Comparison of ENCODE assay signal across 20 mouse cellular contexts in genomic region chr10:80056506-80056905, GRCm38 (mm10). TPM values are rescaled to one million over a fixed set of nuclear protein-coding genes. Genes with fewer than 3 reads are reported as not detected.
A peak's percentile ranks its signal among the peaks of the same experiment; 100 is the strongest.
DNase-seq lines count a peak whose midpoint lies in the region; ATAC-seq and TF ChIP-seq lines count a peak whose summit lies in the region.
"Had no signal": no experiment of that assay in that cellular context is flagged by ENCODE, and none has a peak within 500 bp of the region (broad histone marks: within the 10 kb centered on the region; RNA-seq: fewer than 3 reads in every experiment).

No protein-coding gene starts in this region.

- H3K9ac ChIP-seq in heart, embryonic 12.5 days = no peak overlapping the region
- H3K9ac ChIP-seq in intestine, embryonic 16.5 days (ENCODE audit: low read depth, low read length) = peak overlapping the region; percentile 35; the same call in 1 of the 2 replicates
- H3K9ac ChIP-seq in forebrain, embryonic 11.5 days (ENCODE audit: low read length) = no peak overlapping the region
- H3K9ac ChIP-seq: embryonic facial prominence, embryonic 12.5 days; limb, embryonic 12.5 days; midbrain, embryonic 15.5 days had no signal

- H3K4me3 ChIP-seq in heart, embryonic 12.5 days = no peak overlapping the region
- H3K4me3 ChIP-seq in lung, adult 2 months (replicated peaks; ENCODE audit: extremely low read depth, low read depth, low read length) = no peak overlapping the region
- H3K4me3 ChIP-seq in intestine, embryonic 16.5 days (ENCODE audit: low read length) = no peak overlapping the region; the same call in 1 of the 2 replicates
- H3K4me3 ChIP-seq in small intestine, adult 2 months (ENCODE audit: low read depth, low read length) = peak overlapping the region; percentile 46
- H3K4me3 ChIP-seq in forebrain, embryonic 11.5 days (ENCODE audit: low read depth, low read length) = no peak overlapping the region
- H3K4me3 ChIP-seq: embryonic facial prominence, embryonic 12.5 days; forebrain, embryonic 10.5 days; limb, embryonic 12.5 days; midbrain, embryonic 15.5 days had no signal

- H3K27me3 ChIP-seq in heart, embryonic 12.5 days (replicated peaks) = no peaks in the 10 kb centered on the region
- no peaks in the 10 kb centered on the region for H3K27me3 ChIP-seq in intestine, embryonic 16.5 days (replicated peaks; ENCODE audit: control insufficient read depth, insufficient read depth, low read length)
- H3K27me3 ChIP-seq in small intestine, adult 2 months (ENCODE audit: control insufficient read depth, insufficient read depth, low read length) = no peaks in the 10 kb centered on the region
- H3K27me3 ChIP-seq in forebrain, embryonic 11.5 days (ENCODE audit: control insufficient read depth, insufficient read depth, low read length) = no peaks in the 10 kb centered on the region
- H3K27me3 ChIP-seq: embryonic facial prominence, embryonic 12.5 days; limb, embryonic 12.5 days; midbrain, embryonic 15.5 days; Patski had no signal

- peaks cover 62% of the 10 kb centered on the region for H3K36me3 ChIP-seq in heart, embryonic 12.5 days
- H3K36me3 ChIP-seq in intestine, embryonic 16.5 days (ENCODE audit: control insufficient read depth, insufficient read depth, low read length) = peaks cover 16% of the 10 kb centered on the region
- peaks cover 56% of the 10 kb centered on the region for H3K36me3 ChIP-seq in small intestine, adult 2 months (ENCODE audit: control insufficient read depth, insufficient read depth, low read length)
- H3K36me3 ChIP-seq in forebrain, embryonic 11.5 days (ENCODE audit: control insufficient read depth, insufficient read depth, low read length) = no peaks in the 10 kb centered on the region; the same call in 1 of the 2 replicates

- TF ChIP-seq POLR2A in lung, adult 2 months (IDR thresholded peaks at IDR 0.05; ENCODE audit: borderline replicate concordance, extremely low read depth, low read depth, low read length) = peak; percentile 22; the same call in 1 of the 2 replicates
- TF ChIP-seq POLR2A in small intestine, adult 2 months (IDR thresholded peaks at IDR 0.05; ENCODE audit: low read depth, low read length) = no peak

- ATAC-seq in heart, embryonic 12.5 days (ENCODE audit: insufficient number of reproducible peaks, low FRiP score) = no peak
- no peak for ATAC-seq in intestine, embryonic 16.5 days
- no peak for ATAC-seq in forebrain, embryonic 11.5 days (replicated peaks; ENCODE audit: low FRiP score)
- ATAC-seq: midbrain, embryonic 15.5 days; Patski had no signal

- H3K9me3 ChIP-seq in heart, embryonic 12.5 days (replicated peaks) = no peaks in the 10 kb centered on the region
- no peaks in the 10 kb centered on the region for H3K9me3 ChIP-seq in intestine, embryonic 16.5 days (ENCODE audit: control insufficient read depth, low read length)
- H3K9me3 ChIP-seq in forebrain, embryonic 11.5 days (ENCODE audit: control insufficient read depth, low read length) = no peaks in the 10 kb centered on the region
- H3K9me3 ChIP-seq: embryonic facial prominence, embryonic 12.5 days; forebrain, embryonic 10.5 days; limb, embryonic 12.5 days; midbrain, embryonic 15.5 days had no signal

- peak; percentile 91 for DNase-seq in heart, adult 11 months
- DNase-seq in lung, adult 2 months = no peak
- no peak for DNase-seq in lung, adult 18-20 months
- DNase-seq in forebrain, embryonic 11.5 days (ENCODE audit: low spot score) = no peak
- no peak for DNase-seq in gastrocnemius, adult 18-20 months (ENCODE audit: low spot score)
- DNase-seq: adrenal gland, postnatal 36 days; cerebellum, adult 2 months; gastrocnemius, postnatal 25 days; heart, postnatal 14 days; kidney, postnatal 25 days; layer of hippocampus, adult 9-11 months; thymus, postnatal 25 days had no signal

- peaks cover 30% of the 10 kb centered on the region for H3K4me1 ChIP-seq in heart, embryonic 12.5 days (replicated peaks)
- H3K4me1 ChIP-seq in lung, adult 2 months (ENCODE audit: control insufficient read depth, insufficient read depth, low read length) = peaks cover 22% of the 10 kb centered on the region
- H3K4me1 ChIP-seq in intestine, embryonic 16.5 days (ENCODE audit: control insufficient read depth, insufficient read depth, low read length) = peaks cover 26% of the 10 kb centered on the region
- H3K4me1 ChIP-seq in small intestine, adult 2 months (ENCODE audit: control insufficient read depth, insufficient read depth, insufficient read length, low read length) = peaks cover 21% of the 10 kb centered on the region
- peaks cover 7% of the 10 kb centered on the region; the same call in 1 of the 2 replicates for H3K4me1 ChIP-seq in forebrain, embryonic 11.5 days (replicated peaks; ENCODE audit: control insufficient read depth, insufficient read depth, low read length)

- H3K4me2 ChIP-seq in heart, embryonic 12.5 days = no peak overlapping the region
- peak overlapping the region; percentile 32; the same call in 1 of the 2 replicates for H3K4me2 ChIP-seq in intestine, embryonic 16.5 days (ENCODE audit: low read depth, low read length)
- no peak overlapping the region for H3K4me2 ChIP-seq in forebrain, embryonic 11.5 days (ENCODE audit: low read depth, low read length, severe bottlenecking)
- H3K4me2 ChIP-seq: embryonic facial prominence, embryonic 12.5 days; limb, embryonic 12.5 days had no signal

- no peak overlapping the region for H3K27ac ChIP-seq in heart, embryonic 12.5 days (ENCODE audit: poor library complexity, severe bottlenecking)
- peak overlapping the region; percentile 40 for H3K27ac ChIP-seq in intestine, embryonic 16.5 days (ENCODE audit: low read length)
- H3K27ac ChIP-seq in small intestine, adult 2 months (ENCODE audit: insufficient read depth, low read depth, low read length) = peak overlapping the region; percentile 93
- no peak overlapping the region for H3K27ac ChIP-seq in forebrain, embryonic 11.5 days (ENCODE audit: low read depth, low read length)
- H3K27ac ChIP-seq: embryonic facial prominence, embryonic 12.5 days; limb, embryonic 12.5 days; midbrain, embryonic 15.5 days had no signal

- 82% methylated on average over 4 of the region's 4 CpGs for WGBS in heart, embryonic 12.5 days
- WGBS in lung, adult 2 months = 82% methylated on average over 4 of the region's 4 CpGs
- WGBS in intestine, embryonic 16.5 days = 82% methylated on average over 4 of the region's 4 CpGs
- 57% methylated on average over 4 of the region's 4 CpGs for WGBS in small intestine, adult 2 months
- 90% methylated on average over 4 of the region's 4 CpGs for WGBS in forebrain, embryonic 11.5 days

- TF ChIP-seq CTCF in lung, adult 2 months (IDR thresholded peaks at IDR 0.05; ENCODE audit: insufficient read depth, low read length) = no peak
- no peak for TF ChIP-seq CTCF in small intestine, adult 2 months (IDR thresholded peaks at IDR 0.05; ENCODE audit: extremely low read depth, insufficient read length, insufficient replicate concordance, low read depth, low read length)

RNA-seq across cellular contexts. Expression of gene Gpx4, which starts 9.5 kb away (rescaled TPM):
- polyA plus RNA-seq in heart, embryonic 12.5 days (2016; fragmentation: Nextera tagmentation; extraction: Ambion mirVana) = 677 and 717 TPM in 2 replicates
- 581 and 623 TPM in 2 replicates for polyA plus RNA-seq in lung, adult 2 months (2012; rRNA removed)
- polyA plus RNA-seq in intestine, embryonic 16.5 days (2015; fragmentation: Nextera tagmentation; extraction: Ambion mirVana) = 942 and 972 TPM in 2 replicates
- polyA plus RNA-seq in small intestine, adult 2 months (2012; rRNA removed) = 388 and 646 TPM in 2 replicates
- 506 and 516 TPM in 2 replicates for polyA plus RNA-seq in forebrain, embryonic 11.5 days (2014; fragmentation: Nextera tagmentation; extraction: Ambion mirVana)
- 100 to 1,000 TPM; 631 to 739 TPM for total RNA-seq in gastrocnemius, adult 18-20 months (2021)

RNA-seq across cellular contexts. Expression of gene Polr2e, which starts 16.9 kb away (rescaled TPM):
- polyA plus RNA-seq in heart, embryonic 12.5 days (2016; fragmentation: Nextera tagmentation; extraction: Ambion mirVana) = 132 and 135 TPM in 2 replicates
- 199 and 208 TPM in 2 replicates for polyA plus RNA-seq in lung, adult 2 months (2012; rRNA removed)
- 190 and 212 TPM in 2 replicates for polyA plus RNA-seq in intestine, embryonic 16.5 days (2015; fragmentation: Nextera tagmentation; extraction: Ambion mirVana)
- 140 and 186 TPM in 2 replicates for polyA plus RNA-seq in small intestine, adult 2 months (2012; rRNA removed)
- polyA plus RNA-seq in forebrain, embryonic 11.5 days (2014; fragmentation: Nextera tagmentation; extraction: Ambion mirVana) = 217 and 243 TPM in 2 replicates
- total RNA-seq in gastrocnemius, adult 18-20 months (2021) = 10 to 100 TPM; 44.3 to 46.2 TPM

RNA-seq across cellular contexts. Expression of gene Arhgap45, which starts 40.1 kb away (rescaled TPM):
- 7.5 and 8.5 TPM in 2 replicates for polyA plus RNA-seq in heart, embryonic 12.5 days (2016; fragmentation: Nextera tagmentation; extraction: Ambion mirVana)
- polyA plus RNA-seq in lung, adult 2 months (2012; rRNA removed) = 102 and 103 TPM in 2 replicates
- polyA plus RNA-seq in intestine, embryonic 16.5 days (2015; fragmentation: Nextera tagmentation; extraction: Ambion mirVana) = 6.0 and 7.3 TPM in 2 replicates
- polyA plus RNA-seq in small intestine, adult 2 months (2012; rRNA removed) = 23.2 and 36.8 TPM in 2 replicates
- polyA plus RNA-seq in forebrain, embryonic 11.5 days (2014; fragmentation: Nextera tagmentation; extraction: Ambion mirVana) = 4.6 and 4.9 TPM in 2 replicates
- total RNA-seq in gastrocnemius, adult 18-20 months (2021) = 1 to 10 TPM in 1 of 2 experiments, under 1 TPM in 1; 0.75 to 1.3 TPM

RNA-seq across cellular contexts. Expression of gene Sbno2, which starts 48.9 kb away (rescaled TPM):
- polyA plus RNA-seq in heart, embryonic 12.5 days (2016; fragmentation: Nextera tagmentation; extraction: Ambion mirVana) = 13.0 and 14.6 TPM in 2 replicates
- 83.7 and 85.8 TPM in 2 replicates for polyA plus RNA-seq in lung, adult 2 months (2012; rRNA removed)
- 13.4 and 14.3 TPM in 2 replicates for polyA plus RNA-seq in intestine, embryonic 16.5 days (2015; fragmentation: Nextera tagmentation; extraction: Ambion mirVana)
- 61.2 and 126 TPM in 2 replicates for polyA plus RNA-seq in small intestine, adult 2 months (2012; rRNA removed)
- polyA plus RNA-seq in forebrain, embryonic 11.5 days (2014; fragmentation: Nextera tagmentation; extraction: Ambion mirVana) = 12.5 and 13.6 TPM in 2 replicates
- 1 to 10 TPM; 5.4 to 5.9 TPM for total RNA-seq in gastrocnemius, adult 18-20 months (2021)

RNA-seq across cellular contexts. Expression of gene Stk11, which starts 59.1 kb away (rescaled TPM):
- polyA plus RNA-seq in heart, embryonic 12.5 days (2016; fragmentation: Nextera tagmentation; extraction: Ambion mirVana) = 10.8 and 13.8 TPM in 2 replicates
- polyA plus RNA-seq in lung, adult 2 months (2012; rRNA removed) = 161 and 168 TPM in 2 replicates
- polyA plus RNA-seq in intestine, embryonic 16.5 days (2015; fragmentation: Nextera tagmentation; extraction: Ambion mirVana) = 13.8 and 15.7 TPM in 2 replicates
- 77.5 and 124 TPM in 2 replicates for polyA plus RNA-seq in small intestine, adult 2 months (2012; rRNA removed)
- 26.5 and 31.6 TPM in 2 replicates for polyA plus RNA-seq in forebrain, embryonic 11.5 days (2014; fragmentation: Nextera tagmentation; extraction: Ambion mirVana)
- total RNA-seq in gastrocnemius, adult 18-20 months (2021) = 100 to 1,000 TPM; 145 to 148 TPM

Comparison
In these comparisons a context has a peak if more than half of its experiments do, and no peak if none do; other contexts are left out.
1. H3K27ac ChIP-seq: peak in intestine, embryonic 16.5 days (single experiment) and small intestine, adult 2 months (single experiment); none in heart, embryonic 12.5 days (single experiment) and forebrain, embryonic 11.5 days (single experiment).